Mouse (Mus musculus) lung, embryonic 14.5 days (tissue): ENCODE results near the gene S100a4. TPM values are rescaled to one million over a fixed set of nuclear protein-coding genes. Genes with fewer than 3 reads are reported as not detected.

Experiments
- ATAC-seq: fragments of 200-750 bp; cut with Nextera tagmentation; 2 replicates; pipeline ENCODE4 v1.8.0; 2017; ENCODE audit warnings: mild to moderate bottlenecking, moderate TSS enrichment, moderate library complexity; ENCODE audit not compliant: insufficient read depth
- DNase-seq: peaks from one replicate; pipeline ENCODE4 v3.0.0-alpha.2; 2015
- H3K27ac ChIP-seq: fragments of 300-500 bp; sonication (generic); 2 replicates; pipeline ENCODE4 v1.5.1; 2014; ENCODE audit warnings: low read depth, mild to moderate bottlenecking, moderate library complexity
- H3K27me3 ChIP-seq: fragments of 300-500 bp; sonication (generic); 2 replicates; pipeline ENCODE4 v1.6.1; 2014; ENCODE audit warnings: low read length, control low read depth; ENCODE audit not compliant: insufficient read depth
- H3K36me3 ChIP-seq: fragments of 300-500 bp; sonication (generic); 2 replicates; pipeline ENCODE4 v1.6.1; 2014; ENCODE audit warnings: control low read depth; ENCODE audit not compliant: insufficient read depth
- H3K4me1 ChIP-seq: fragments of 300-500 bp; sonication (generic); 2 replicates; pipeline ENCODE4 v1.6.1; 2014; ENCODE audit warnings: antibody characterized with exemption, control low read depth; ENCODE audit not compliant: insufficient read depth
- H3K4me2 ChIP-seq: fragments of 300-500 bp; sonication (generic); 2 replicates; pipeline ENCODE4 v1.6.1; 2014; ENCODE audit warnings: mild to moderate bottlenecking
- H3K4me3 ChIP-seq: fragments of 300-500 bp; sonication (generic); 2 replicates; pipeline ENCODE4 v1.5.1; 2014; ENCODE audit warnings: low read depth, low read length
- H3K9ac ChIP-seq: fragments of 300-500 bp; sonication (generic); 2 replicates; pipeline ENCODE4 v1.6.1; 2014
- H3K9me3 ChIP-seq: fragments of 300-500 bp; sonication (generic); 2 replicates; pipeline ENCODE4 v1.6.1; 2016; ENCODE audit warnings: low read depth, low read length, control low read depth
- CTCF ChIP-seq: IDR thresholded peaks from 2 replicates; pipeline ENCODE4 v1.5.1; 2016; ENCODE audit warnings: antibody characterized with exemption, low read depth
- WGBS: fragments of 180-500 bp; shearing (Covaris S2); extraction: QIAGEN DNeasy Blood & Tissue Kit; methylation state at CpG from one replicate; pipeline ENCODE4 v1.1.7; 2014; 5-methylcytosine and 5-hydroxymethylcytosine counted together
- polyA plus RNA-seq: library from polyadenylated mRNA; unstranded; fragments of >200 nt; fragmentation: Nextera tagmentation; extraction: Ambion mirVana; gene quantifications from 2 replicates; pipeline ENCODE4 v1.2.1, GENCODE M21; 2014

S100a4 gene
- polyA plus RNA-seq, 1 experiment from 2014 or later: 3.1 TPM

- H3K4me1 ChIP-seq: 0 out of 2 replicates have a peak, but pooled peaks cover 4% of the 10 kb centered on the region
- DNase-seq (no peak), ATAC-seq (no peak)
- no peak for TF ChIP-seq CTCF
- WGBS: 82% methylated on average over 14 of the region's 14 CpGs
- no peak overlapping the region for H3K4me3 ChIP-seq
- no peak overlapping the region for H3K9ac ChIP-seq
- no peak overlapping the region for H3K4me2 ChIP-seq
- no peak overlapping the region for H3K27ac ChIP-seq
- H3K36me3 ChIP-seq: no peaks in the 10 kb centered on the region
- H3K27me3 ChIP-seq: no peaks in the 10 kb centered on the region
- H3K9me3 ChIP-seq: no peaks in the 10 kb centered on the region
These were observed 16.0 kb upstream of the S100a4 start for GRCm38 (mm10) chr3:90587361-90588101.

GRCm38 (mm10) chr3:90589390-90589789 lies 14.2 kb upstream of the S100a4 start:
- TF ChIP-seq CTCF: no peak
- Histone ChIP-seq H3K4me3 (no peak overlapping the region), H3K4me1 (0 out of 2 replicates have a peak, but pooled peaks cover 4% of the 10 kb centered on the region), H3K36me3 (no peaks in the 10 kb centered on the region), H3K4me2 (no peak overlapping the region), H3K27me3 (no peaks in the 10 kb centered on the region), H3K9ac (no peak overlapping the region), H3K27ac (no peak overlapping the region), H3K9me3 (no peaks in the 10 kb centered on the region)
- ATAC-seq: no peak
- 66% methylated on average over 6 of the region's 6 CpGs for WGBS
- DNase-seq: no peak

GRCm38 (mm10) chr3:90589947-90590346 lies 13.6 kb upstream of the S100a4 start, which contains the start of gene S100a2:
Gene S100a2 (plus strand): TSS chr3:90590247.
- Histone ChIP-seq H3K27ac (no peak within 1 kb of the TSS), H3K4me3 (no peak within 1 kb of the TSS), H3K9me3 (no peaks in the 10 kb centered on the region), H3K4me2 (no peak within 1 kb of the TSS), H3K27me3 (no peaks in the 10 kb centered on the region), H3K9ac (no peak within 1 kb of the TSS), H3K4me1 (0 out of 2 replicates have a peak, but pooled peaks cover 4% of the 10 kb centered on the region), H3K36me3 (no peaks in the 10 kb centered on the region)
- DNase-seq (no peak), ATAC-seq (no peak)
- no peak for TF ChIP-seq CTCF
- 80% methylated on average over 8 of the region's 8 CpGs for WGBS

GRCm38 (mm10) chr3:90594466-90594865 lies 9.1 kb upstream of the S100a4 start:
- H3K4me3 ChIP-seq: no peak overlapping the region
- no peak overlapping the region for H3K4me2 ChIP-seq
- 87% methylated on average over 1 of the region's 1 CpGs for WGBS
- no peak overlapping the region for H3K9ac ChIP-seq
- H3K9me3 ChIP-seq: no peaks in the 10 kb centered on the region
- no peak overlapping the region for H3K27ac ChIP-seq
- H3K4me1 ChIP-seq: no peaks in the 10 kb centered on the region
- H3K36me3 ChIP-seq: no peaks in the 10 kb centered on the region
- ATAC-seq (no peak), DNase-seq (no peak)
- no peaks in the 10 kb centered on the region for H3K27me3 ChIP-seq
- no peak for TF ChIP-seq CTCF

- WGBS: 54% methylated on average over 5 of the region's 5 CpGs
- Histone ChIP-seq H3K4me2 (no peak overlapping the region), H3K27ac (no peak overlapping the region), H3K4me3 (no peak overlapping the region), H3K9ac (no peak overlapping the region), H3K27me3 (no peaks in the 10 kb centered on the region), H3K9me3 (no peaks in the 10 kb centered on the region), H3K36me3 (no peaks in the 10 kb centered on the region), H3K4me1 (no peaks in the 10 kb centered on the region)
- no peak for TF ChIP-seq CTCF
- ATAC-seq (no peak), DNase-seq (no peak)
These were observed 8.0 kb upstream of the S100a4 start for GRCm38 (mm10) chr3:90595556-90595955.

- Histone ChIP-seq H3K9me3 (no peaks in the 10 kb centered on the region), H3K27ac (no peak overlapping the region), H3K9ac (no peak overlapping the region), H3K4me2 (no peak overlapping the region), H3K4me3 (no peak overlapping the region), H3K4me1 (no peaks in the 10 kb centered on the region), H3K27me3 (no peaks in the 10 kb centered on the region), H3K36me3 (no peaks in the 10 kb centered on the region)
- ATAC-seq: no peak
- DNase-seq: no peak
- no peak for TF ChIP-seq CTCF
- 88% methylated on average over 6 of the region's 6 CpGs for WGBS
These were observed 6.8 kb upstream of the S100a4 start for GRCm38 (mm10) chr3:90596810-90597209.

DNA sequence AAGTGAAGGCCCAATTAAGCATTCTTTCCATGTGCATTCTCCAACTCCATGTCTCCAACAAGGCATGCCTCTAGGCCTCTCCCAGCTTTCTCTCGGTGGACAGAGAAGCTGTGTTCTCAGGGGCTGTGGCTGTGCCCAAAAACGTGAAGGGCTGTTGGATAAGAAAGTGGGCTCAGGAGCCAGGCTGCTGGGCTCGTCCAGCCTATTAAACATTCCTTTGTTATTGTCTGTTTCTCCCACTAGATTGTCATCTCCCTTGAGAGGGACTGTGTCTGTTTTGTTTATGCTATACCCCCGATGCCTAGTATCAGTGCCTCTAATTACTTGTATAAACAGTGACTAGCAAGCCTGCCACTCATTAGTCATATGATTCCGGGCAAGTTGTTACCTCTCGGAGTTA lies 5.8 kb upstream of the S100a4 start:
- Histone ChIP-seq H3K36me3 (no peaks in the 10 kb centered on the region), H3K27ac (no peak overlapping the region), H3K9me3 (no peaks in the 10 kb centered on the region), H3K4me1 (no peaks in the 10 kb centered on the region), H3K9ac (no peak overlapping the region), H3K4me3 (no peak overlapping the region), H3K27me3 (no peaks in the 10 kb centered on the region), H3K4me2 (no peak overlapping the region)
- no peak for DNase-seq
- WGBS: 24% methylated on average over 6 of the region's 6 CpGs
- no peak for TF ChIP-seq CTCF
- no peak for ATAC-seq
